Mouse (Mus musculus) macrophage (primary cell): ENCODE results near the gene Gm43191. TPM values are rescaled to one million over a fixed set of nuclear protein-coding genes. Genes with fewer than 3 reads are reported as not detected.
"Not testable (repeated sequence)": the region's sequence is repeated elsewhere in the genome, so short reads cannot be mapped to it uniquely, and the experiment has no call there.

Experiments used
- H3K27ac ChIP-seq: fragments of 350-480 bp; formaldehyde crosslinking; 2 replicates; pipeline ENCODE4 v1.9.0; 2021
- H3K36me3 ChIP-seq: fragments of 350-480 bp; formaldehyde crosslinking; 2 replicates; pipeline ENCODE4 v1.9.0; 2021; ENCODE audit errors: inconsistent target
- H3K4me3 ChIP-seq: fragments of 350-480 bp; formaldehyde crosslinking; 2 replicates; pipeline ENCODE4 v1.9.0; 2021; ENCODE audit errors: inconsistent target
- H3K79me2 ChIP-seq: fragments of 350-480 bp; formaldehyde crosslinking; 2 replicates; pipeline ENCODE4 v1.9.0; 2021; ENCODE audit errors: inconsistent target
- whole genome bisulfite sequencing: methylation state at CpG from one replicate; pipeline ENCODE4 v1.1.7; 2026; ENCODE audit warnings: inconsistent platforms; ENCODE audit not compliant: missing documents; 5-methylcytosine and 5-hydroxymethylcytosine counted together
- polyA plus RNA-seq: library from polyadenylated mRNA; stranded (reverse); fragments of 250-400 nt; gene quantifications from 3 replicates; pipeline ENCODE4 v1.2.4, GENCODE M21; 2018; ENCODE audit warnings: inconsistent platforms

Gene Gm43191
- polyA plus RNA-seq, 1 experiment from 2014 or later = not detected

DNA sequence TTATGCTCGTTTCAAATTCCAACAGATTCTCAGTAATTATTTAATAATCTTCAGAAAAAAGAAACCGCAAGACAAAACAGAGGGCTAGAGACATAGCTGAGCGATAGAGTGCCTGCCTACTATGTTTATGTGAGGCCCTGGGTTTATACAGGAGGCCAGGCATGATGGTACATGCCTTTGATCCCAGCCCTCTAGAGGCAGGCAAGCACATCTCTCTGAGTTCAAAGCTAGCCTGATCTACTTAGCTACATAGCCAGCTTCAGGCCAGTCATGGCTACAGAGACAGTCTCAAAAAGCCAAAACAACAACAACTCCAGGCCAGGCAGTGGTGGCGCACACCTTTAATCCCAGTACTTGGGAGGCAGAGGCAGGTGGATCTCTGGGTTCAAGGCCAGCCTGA lies 20.5 kb upstream of the Gm43191 start:
- Histone ChIP-seq H3K4me3 (no peak overlapping the region), H3K27ac (no peak overlapping the region), H3K79me2 (peaks cover 100% of the 10 kb centered on the region), H3K36me3 (0 out of 2 replicates have a peak, but pooled peaks cover 6% of the 10 kb centered on the region)
- WGBS = 98% methylated on average over 4 of the region's 4 CpGs

DNA sequence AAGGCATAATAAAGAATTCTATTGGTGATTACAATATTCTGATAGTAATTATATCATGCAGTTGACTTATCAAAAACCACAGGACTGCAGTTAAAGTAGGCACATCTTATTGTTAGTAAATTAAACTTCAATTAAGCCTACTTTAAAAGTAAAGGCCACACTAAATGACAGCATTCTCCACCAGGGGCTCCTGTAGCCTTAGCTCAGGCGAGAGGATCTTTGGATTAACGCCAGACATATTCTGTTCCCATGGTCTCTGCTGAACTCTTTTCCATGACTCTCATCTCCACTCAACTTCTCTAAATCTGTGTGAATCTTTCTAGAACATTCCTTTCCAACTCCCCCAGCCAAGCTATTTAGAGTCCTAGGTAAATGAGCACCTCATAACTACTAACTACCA lies 17.7 kb upstream of the Gm43191 start:
- Histone ChIP-seq H3K36me3 (no peaks in the 10 kb centered on the region), H3K79me2 (peaks cover 92% of the 10 kb centered on the region), H3K4me3 (no peak overlapping the region), H3K27ac (no peak overlapping the region)
- 67% methylated on average over 2 of the region's 2 CpGs for WGBS

DNA sequence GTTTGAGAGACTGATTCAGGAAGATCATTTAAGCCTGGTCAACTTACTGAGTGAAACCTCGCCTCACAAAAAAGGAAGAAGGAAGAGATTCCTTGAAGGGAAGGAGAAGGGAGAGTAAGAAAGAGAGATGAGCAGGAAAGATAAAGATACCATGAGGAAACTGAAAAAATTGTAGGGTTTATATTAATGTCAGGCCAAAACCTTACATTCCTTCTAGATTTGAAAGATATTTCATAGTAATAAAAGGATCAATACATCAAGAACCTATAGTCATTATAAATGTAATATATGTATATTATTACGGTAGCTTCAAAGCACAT lies 14.6 kb upstream of the Gm43191 start:
- 83% methylated on average over 2 of the region's 2 CpGs for WGBS
- H3K27ac ChIP-seq = no peak overlapping the region
- H3K4me3 ChIP-seq = no peak overlapping the region
- no peaks in the 10 kb centered on the region for H3K36me3 ChIP-seq
- peaks cover 61% of the 10 kb centered on the region; the same call in 1 of the 2 replicates for H3K79me2 ChIP-seq

DNA sequence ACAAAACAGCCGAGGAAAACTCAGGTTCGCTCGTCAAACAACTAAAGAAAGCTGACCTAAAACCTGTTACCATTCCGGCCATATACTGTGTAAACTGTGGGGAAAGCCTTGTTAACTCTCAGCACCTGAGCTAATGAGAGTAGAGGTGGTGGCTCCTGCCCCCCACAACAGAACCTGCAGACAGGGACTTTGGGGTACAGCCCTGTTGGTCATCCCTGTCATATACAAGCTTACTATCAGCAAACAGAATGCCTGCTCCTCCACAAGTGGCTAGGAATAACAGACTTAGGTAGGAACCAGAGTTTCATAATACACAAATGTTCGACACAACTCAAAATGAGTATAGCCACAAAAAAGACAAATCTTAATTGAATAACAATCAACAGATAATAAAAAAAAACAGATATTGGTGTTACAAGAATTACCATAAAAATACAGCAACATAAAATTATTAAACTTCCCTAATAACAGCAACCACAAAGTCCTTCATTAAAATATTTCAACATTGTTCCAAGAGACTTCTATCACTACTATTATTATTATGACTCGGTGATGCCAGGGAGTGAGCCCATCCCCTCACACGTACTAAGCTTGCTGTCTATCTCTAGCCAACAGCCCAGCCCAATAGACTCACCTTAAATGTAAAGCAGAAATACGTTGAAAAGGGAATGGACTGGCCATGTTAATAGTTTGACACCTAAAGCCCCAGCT lies 14.1 kb upstream of the Gm43191 start:
- peaks cover 55% of the 10 kb centered on the region; the same call in 1 of the 2 replicates for H3K79me2 ChIP-seq
- no peak overlapping the region for H3K4me3 ChIP-seq
- H3K27ac ChIP-seq = no peak overlapping the region
- WGBS = 91% methylated on average over 8 of the region's 8 CpGs
- no peaks in the 10 kb centered on the region for H3K36me3 ChIP-seq

DNA sequence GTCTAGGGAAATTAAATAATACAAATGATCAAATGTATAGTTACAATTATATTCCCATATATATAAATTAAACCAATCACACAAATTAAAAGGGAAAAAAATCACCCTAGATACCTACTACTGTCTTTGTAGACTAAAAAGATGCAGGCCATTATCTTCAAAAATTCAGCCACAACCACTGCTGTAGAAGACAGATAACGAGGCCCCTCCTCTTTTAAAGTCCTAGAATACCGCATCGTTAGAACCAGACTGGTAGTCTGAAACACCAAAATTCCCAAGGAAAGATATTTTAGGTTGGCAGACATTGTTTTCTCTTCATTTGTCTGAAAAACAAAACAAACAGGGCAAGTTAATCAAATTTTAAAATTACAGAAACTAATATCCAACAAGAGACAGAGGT lies 13.3 kb upstream of the Gm43191 start:
- Histone ChIP-seq H3K36me3 (no peaks in the 10 kb centered on the region), H3K27ac (no peak overlapping the region), H3K79me2 (peaks cover 47% of the 10 kb centered on the region; the same call in 1 of the 2 replicates), H3K4me3 (no peak overlapping the region)
- 94% methylated on average over 3 of the region's 3 CpGs for WGBS

DNA sequence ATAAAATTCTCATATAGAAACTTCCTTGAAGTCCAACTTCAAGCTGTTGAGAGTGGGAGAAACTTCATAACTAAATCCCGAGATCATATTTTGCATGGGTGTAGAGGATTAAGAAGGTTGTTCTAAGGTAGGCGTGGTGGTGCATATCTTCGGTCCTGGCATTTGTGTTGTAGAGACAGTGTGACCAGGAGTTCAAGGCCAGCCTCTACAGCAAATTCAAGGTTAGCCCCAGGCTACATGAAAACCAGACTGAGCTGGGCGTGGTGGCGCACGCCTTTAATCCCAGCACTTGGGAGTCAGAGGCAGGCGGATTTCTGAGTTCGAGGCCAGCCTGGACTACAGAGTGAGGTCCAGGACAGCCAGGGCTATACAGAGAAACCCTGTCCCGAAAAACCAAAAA lies 16.8 kb downstream of the Gm43191 start:
- H3K79me2 ChIP-seq = peaks cover 25% of the 10 kb centered on the region
- not testable (repeated sequence) for H3K4me3 ChIP-seq, H3K36me3 ChIP-seq, H3K27ac ChIP-seq
- WGBS = 96% methylated on average over 9 of the region's 9 CpGs

DNA sequence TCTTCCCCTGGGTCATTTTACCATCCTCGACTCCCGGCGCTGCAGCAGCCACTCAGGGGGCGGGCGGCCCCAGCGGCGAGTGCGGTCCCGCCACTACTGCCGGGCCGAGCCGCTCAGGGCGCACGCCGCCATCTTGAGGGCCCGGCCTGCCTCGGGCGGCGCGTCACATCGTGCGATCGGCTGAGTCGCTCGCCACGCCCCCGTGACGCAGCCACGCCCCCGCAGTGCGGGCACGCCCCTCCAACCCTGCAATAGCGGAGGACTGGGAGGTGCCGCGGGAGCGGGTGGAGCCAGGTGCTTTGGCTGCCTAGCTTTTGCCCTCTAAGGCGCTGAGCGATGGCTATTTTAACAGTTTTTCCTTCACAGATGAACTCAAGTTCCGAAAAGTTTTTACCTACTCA lies 18.6 kb downstream of the Gm43191 start, which contains the start of gene Mfsd14a:
Gene Mfsd14a (minus strand): TSS at position 215 of the 401 bp plus-strand sequence.
- Histone ChIP-seq H3K36me3 (no peaks in the 10 kb centered on the region), H3K79me2 (peaks cover 44% of the 10 kb centered on the region), H3K4me3 (peak within 1 kb of the TSS; percentile 71), H3K27ac (peak within 1 kb of the TSS; percentile 61)
- 0% methylated on average over 37 of the region's 39 CpGs for WGBS

DNA sequence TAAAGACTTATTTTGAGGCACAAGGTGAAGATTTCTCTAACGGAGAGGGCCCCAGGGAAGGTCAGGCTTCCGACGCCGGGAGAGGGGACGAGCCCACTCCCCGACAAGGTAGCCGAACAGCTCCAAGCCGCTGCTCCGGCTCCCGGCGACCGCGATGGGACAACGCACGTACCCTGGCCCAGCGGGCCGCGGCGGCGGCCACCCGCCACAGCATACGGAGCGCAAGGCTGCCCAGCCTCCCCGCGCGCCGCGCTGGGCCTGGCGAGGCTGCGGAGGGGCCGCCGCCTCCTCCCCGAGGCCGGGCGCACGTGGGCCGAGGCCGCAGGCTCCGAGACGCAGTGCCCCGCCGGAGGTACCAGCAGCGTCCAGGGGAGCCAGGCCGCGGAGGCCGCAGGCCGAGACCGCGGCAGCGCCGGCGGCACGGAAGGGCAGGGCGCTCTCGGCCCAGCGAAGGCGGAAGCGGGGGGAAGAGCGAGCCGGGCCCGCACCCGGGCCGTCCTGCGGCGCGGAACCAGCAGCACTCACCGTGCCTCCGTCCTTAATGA lies 19.1 kb downstream of the Gm43191 start:
- WGBS = under 1% methylated on average over 68 of the region's 68 CpGs
- peak overlapping the region; percentile 61 for H3K27ac ChIP-seq
- H3K4me3 ChIP-seq = peak overlapping the region; percentile 71
- peaks cover 49% of the 10 kb centered on the region for H3K79me2 ChIP-seq
- no peaks in the 10 kb centered on the region for H3K36me3 ChIP-seq

DNA sequence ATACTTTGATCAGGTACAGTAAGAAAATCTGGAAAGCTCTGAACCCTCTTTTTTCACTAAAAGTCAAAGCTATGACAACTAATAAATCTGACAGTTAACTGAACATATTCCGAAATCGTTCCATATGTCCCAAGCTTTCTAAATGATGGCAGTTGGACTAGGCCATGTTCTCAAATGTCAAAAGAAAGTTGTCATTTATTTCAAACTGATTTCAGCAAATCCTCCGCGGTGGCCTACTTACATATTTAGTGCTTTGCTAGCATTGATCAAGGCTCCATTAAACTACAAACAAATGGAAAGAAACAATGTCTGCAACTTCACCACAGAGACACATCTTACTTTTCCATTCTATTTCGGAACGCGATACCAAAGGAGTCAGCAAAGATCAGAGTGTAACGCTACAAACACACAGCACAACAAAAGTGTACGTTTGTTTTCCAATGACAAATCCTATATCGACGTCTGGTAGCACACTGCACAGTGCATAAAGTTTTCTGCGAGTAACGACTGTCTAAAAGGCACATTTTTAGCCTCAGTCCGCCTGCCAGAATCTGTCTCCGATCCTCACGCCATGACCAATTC lies 19.7 kb downstream of the Gm43191 start:
- Histone ChIP-seq H3K4me3 (peak overlapping the region; percentile 71), H3K27ac (peak overlapping the region; percentile 61), H3K36me3 (no peaks in the 10 kb centered on the region), H3K79me2 (peaks cover 54% of the 10 kb centered on the region)
- WGBS = 6% methylated on average over 16 of the region's 16 CpGs

DNA sequence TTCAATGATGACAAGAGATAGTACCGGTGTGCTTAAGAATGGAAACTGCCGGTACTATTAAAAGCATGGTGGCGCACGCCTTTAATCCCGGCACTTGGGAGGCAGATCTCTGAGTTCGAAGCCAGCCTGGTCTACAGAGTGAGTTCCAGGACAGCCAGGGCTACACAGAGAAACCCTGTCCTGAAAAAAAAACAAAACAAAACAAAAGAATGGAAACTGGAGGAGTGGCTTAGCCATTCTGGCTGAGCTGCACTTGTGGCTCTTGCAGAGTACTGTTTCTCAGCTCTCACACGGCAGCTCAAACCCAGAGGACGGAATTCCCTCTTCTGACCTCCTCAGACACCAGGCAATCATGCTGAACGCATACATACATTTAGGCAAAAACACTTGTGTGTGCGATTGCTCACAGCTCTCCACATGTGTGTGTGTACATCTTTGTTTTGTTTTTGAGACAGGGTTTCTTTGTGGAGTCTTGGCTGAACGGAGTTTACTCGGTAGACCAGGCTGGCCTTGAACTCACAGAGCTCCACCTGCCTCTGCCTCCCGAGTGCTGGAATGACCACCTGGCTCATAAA lies 21.1 kb downstream of the Gm43191 start:
- no peak overlapping the region for H3K4me3 ChIP-seq
- no peaks in the 10 kb centered on the region for H3K36me3 ChIP-seq
- peaks cover 69% of the 10 kb centered on the region for H3K79me2 ChIP-seq
- no peak overlapping the region for H3K27ac ChIP-seq
- 95% methylated on average over 11 of the region's 13 CpGs for WGBS

DNA sequence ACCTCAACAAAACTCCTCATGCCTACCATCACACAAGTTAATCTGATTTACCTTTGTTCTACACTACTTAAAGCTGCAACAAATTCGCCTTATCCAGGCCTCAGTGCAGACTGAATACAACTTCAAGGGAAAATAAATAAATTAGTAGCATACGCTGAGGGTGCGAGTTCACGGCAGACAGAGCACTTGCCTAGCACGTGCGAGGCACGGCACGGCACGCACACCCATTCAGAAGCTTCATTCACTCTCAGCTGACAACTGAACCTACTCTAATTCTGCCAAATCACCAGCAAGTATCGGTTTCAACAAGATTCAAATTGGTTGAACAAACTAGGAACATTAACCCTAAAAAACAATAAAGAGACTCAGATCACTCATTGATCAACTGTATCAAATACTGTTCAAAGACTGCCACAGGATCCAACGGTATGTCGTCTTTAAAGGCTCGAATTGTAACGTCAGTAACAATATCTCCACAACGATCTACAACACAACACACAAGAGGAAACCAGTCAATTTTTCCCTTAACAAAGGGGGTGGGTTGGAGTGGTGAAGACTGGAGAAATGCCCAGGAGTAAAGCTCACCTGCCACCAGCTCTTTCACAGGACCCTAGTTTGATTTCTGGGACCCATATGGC lies 22.0 kb downstream of the Gm43191 start:
- Histone ChIP-seq H3K4me3 (no peak overlapping the region), H3K79me2 (peaks cover 78% of the 10 kb centered on the region), H3K27ac (no peak overlapping the region), H3K36me3 (no peaks in the 10 kb centered on the region)
- 87% methylated on average over 15 of the region's 15 CpGs for WGBS

DNA sequence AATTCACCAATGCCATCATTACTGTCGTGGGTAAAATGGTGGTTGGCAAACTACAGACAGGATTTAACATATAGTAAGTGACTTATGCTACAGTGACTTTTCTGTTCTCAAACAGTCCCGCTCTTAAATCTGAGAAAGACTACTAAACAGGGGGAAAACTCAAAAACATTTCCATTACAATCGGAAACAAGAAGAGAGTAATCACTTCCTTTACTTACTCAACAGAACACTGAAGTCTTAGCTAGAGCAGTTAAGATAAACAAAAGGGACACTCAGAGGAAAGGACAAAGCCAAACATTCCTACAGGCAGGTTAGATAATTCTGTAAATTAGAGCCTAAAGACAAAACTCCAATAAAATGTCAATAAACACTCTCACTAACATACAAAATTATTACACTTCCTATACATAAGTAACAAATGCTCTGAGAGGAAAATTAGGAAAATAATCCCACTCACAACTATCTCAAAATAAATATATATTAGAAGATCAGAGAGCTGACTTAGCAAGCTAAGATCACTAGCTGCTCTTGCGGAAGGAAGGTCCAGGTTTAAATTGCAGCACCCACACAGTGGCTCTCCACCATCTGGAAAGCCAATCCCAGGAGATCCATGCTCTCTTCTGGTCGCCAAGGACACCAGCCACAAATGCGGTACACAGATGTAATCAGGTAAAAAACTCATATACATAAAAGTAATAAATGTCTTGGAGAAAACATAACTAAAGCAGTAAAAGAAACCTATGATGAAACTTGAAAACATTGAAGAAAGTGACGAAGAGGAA lies 24.7 kb downstream of the Gm43191 start:
- peaks cover 100% of the 10 kb centered on the region for H3K79me2 ChIP-seq
- H3K36me3 ChIP-seq = no peaks in the 10 kb centered on the region
- H3K27ac ChIP-seq = no peak overlapping the region
- 86% methylated on average over 7 of the region's 7 CpGs for WGBS
- H3K4me3 ChIP-seq = no peak overlapping the region

DNA sequence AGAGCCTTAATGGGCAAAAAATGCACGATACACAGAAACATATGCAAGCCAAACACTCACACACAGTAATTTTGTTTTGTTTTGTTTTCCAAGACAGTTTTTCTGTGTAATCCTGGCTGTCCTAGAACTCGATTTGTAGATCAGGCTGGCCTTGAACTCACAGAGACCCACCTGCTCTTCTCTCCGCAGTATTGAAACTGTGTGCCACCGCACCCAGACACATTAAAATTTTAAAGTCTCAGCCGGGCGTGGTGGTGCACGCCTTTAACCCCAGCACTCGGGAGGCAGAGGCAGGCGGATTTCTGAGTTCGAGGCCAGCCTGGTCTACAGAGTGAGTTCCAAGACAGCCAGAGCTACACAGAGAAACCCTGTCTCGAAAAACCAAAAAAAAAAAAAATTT lies 27.0 kb downstream of the Gm43191 start:
- H3K79me2 ChIP-seq = peaks cover 95% of the 10 kb centered on the region
- H3K27ac ChIP-seq, H3K36me3 ChIP-seq, H3K4me3 ChIP-seq: not testable (repeated sequence)
- WGBS = 98% methylated on average over 4 of the region's 11 CpGs

DNA sequence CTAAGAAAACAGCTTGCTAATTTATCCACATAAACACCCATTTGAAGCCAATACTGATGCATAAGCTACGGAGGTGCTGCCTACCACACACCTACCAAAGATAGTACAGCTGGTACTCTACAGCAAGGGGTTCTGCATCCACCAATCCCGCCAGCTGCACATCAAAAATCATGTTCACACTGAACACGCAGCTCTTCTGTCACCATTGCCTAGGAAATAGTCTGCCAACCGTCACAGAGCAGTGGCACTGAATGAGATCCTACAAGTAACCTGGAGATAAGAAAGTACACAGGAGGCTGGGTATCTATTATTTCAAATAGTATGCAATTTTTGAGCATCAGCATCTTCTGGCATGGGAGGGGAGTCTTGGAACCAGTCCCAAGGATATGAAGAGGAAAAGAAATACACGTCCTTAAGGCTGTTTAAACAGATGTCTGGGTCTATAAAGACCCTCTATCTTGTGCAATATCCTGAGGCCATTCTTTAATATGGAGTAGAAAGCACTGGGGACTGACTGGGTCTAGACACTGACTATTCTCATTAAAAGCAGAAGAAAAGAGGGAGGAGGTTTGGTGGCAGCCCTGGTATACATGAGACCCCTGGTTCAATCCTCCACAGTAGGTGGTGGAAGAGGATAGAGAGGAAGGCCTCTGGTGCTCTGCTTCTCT lies 27.6 kb downstream of the Gm43191 start:
- H3K79me2 ChIP-seq = peaks cover 89% of the 10 kb centered on the region
- 87% methylated on average over 5 of the region's 5 CpGs for WGBS

More for the DNA sequence above, 27.6 kb downstream of the Gm43191 start:
- Histone ChIP-seq H3K4me3 (no peak overlapping the region), H3K36me3 (no peaks in the 10 kb centered on the region), H3K27ac (no peak overlapping the region)
